Mouse (Mus musculus) ovary, postnatal 14 days (tissue): Measurements from ENCODE around the gene Prdm15.

Source experiments
- DNase-seq: peaks from one replicate; pipeline ENCODE4 v3.0.0; 2022; ENCODE audit warnings: low spot score

The Prdm15 gene

DNA sequence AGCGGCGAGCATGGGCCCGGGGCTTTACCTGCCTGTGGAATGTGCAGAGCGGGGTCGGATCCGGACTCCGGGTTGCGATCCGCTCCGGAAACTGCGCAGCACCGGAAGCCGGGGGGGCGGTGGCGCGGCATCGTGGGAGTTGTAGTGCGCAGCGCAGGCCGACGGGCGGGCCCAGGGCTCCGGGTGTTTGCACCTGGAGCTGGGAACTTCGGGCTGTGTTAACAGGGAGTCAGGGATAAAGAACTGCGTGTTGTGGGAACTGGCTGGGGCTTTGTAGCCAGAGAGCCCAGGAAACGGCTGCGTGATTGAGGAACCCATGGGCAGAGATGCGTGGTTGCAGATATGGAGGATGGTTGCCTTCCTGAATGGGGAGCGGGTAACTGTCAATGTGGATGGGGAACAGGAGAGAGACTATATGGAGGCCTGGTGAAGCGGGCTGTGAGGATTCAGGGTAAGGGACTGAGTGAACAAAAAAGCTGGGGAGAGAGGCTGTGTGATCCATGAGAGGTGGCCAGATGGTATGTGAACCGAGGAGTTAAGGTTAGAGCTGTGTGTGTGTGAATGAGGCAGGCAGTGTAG is at the start of gene Prdm15:
Prdm15 (minus strand) TSS at position 110 of the 579 bp plus-strand sequence.
- peak; percentile 82 for DNase-seq

DNA sequence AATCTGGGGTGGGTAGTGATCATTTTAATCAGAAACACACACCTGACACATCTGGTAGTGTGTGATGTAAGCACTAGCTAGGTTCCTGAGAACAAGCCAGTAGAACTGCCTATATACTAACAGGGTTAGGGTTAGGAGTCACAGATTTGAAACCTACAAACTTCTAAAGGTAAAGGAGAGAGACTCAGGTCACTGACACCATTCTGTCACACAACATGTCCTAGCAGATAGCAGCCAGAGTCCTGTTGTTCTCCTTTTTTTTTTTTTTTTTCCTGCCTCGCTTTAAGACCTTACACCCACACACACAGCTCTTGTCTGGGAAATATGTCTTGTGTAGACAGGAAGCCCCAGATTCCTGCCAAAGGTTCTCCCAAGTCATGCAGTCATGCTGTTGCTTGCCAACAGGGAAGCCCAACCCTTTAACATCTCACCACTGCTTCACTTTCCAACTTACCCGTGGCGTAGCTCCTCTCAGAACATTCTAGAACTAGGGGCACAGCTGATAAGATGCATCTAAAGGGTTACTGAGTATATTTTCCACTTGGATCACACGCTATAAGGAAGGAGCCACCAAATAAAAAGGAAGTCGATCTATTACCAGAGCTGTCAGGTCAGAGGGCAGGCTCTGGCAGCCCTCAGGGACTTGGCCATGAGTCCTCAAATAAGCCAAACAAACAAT is 45.8 kb upstream of the Prdm15 start:
- peak; percentile 36 for DNase-seq

DNA sequence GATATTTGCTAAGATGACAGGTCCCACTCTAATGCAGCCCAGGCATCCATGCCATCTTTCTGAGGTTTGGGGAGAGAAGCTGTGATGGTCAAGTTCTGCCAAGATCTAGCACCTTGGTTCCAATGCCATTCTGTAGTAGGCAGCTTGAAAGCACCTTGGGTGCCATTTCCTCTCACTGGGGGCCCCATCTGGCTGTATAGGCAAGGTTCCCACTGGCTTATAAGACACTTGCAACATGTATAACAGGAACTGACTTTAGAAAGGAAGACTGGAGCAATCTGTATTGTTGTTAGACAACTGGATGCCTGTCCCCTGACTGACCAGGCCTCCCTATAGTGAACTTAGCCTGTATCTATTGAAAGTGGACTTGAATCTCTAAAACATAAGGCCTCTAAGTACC is 36.1 kb upstream of the Prdm15 start:
- DNase-seq, result no peak

DNA sequence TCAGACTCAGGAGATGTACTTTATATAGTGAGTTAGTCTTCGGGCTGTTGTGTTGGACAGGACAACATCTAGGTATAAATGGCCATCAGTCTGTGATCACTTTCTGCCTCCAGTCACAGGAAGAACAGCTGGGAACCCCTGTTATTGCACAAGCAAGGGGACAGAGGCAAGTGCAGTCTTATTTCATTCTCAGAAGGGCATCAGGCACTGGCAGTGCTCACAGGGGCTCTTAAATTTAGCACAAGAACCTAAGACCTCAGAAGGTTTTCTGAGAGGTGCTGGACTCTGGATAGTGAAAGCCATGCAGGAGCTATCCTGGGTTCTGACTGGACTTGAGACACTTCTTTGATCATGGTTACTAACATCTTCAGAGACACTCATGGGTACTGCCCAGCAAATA is 32.0 kb upstream of the Prdm15 start:
- no peak for DNase-seq

DNA sequence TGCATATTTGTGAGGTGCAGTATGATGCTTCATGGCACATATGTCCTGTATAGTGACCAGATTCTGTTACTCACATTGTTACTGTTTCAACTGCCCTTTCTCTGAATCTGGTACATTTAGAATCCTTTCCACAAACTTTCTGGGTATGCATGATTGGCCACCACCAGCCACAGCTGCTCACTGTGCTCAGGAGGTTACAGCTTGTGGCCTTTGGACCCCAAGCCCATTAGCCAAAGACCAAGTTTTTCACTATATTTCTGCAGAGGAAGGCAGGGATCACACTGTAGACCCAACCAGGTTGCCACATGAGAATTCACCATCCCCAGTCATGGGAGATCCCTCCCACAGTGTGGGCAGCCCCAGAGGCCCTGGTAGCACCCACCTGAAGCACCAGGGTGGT is 31.2 kb upstream of the Prdm15 start:
- DNase-seq, result no peak

DNA sequence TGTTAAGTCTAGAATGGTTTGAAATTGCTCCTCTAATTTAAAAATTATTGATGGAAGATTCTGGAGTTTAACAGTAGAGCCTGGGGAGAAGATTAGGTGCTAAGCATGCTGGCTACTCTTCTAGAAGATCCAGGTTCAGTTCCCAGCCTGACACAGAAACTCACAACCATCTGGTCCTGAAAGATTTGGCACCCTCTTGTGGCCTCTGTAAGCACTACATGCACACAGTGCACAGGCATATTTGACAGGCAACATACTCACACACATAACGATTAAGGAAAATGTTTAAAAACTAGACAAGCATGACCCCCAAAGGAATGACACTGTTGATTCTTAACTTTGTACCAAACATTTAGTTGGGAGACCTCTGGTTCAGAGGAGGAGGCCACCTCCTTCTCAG is 27.5 kb upstream of the Prdm15 start:
- peak; percentile 43 for DNase-seq

DNA sequence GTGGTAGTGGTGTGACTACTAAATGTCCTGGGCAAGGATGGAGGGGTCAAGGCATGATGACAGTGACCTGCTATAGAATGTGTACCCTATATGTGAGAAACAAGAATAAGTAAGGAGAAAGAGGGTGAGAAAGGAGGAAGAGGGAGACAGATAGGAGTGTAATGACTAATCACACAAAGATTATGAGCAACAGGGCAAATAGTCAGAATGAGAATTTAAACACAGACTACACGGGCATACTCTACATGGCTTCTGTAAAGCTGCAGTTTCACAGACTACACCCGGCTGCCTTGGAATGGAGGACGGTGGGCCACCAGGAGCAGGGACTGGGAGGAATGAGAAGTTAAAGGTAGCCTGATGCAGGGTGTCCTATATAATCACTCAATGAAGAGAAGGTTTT is 25.9 kb upstream of the Prdm15 start:
- DNase-seq, result no peak

DNA sequence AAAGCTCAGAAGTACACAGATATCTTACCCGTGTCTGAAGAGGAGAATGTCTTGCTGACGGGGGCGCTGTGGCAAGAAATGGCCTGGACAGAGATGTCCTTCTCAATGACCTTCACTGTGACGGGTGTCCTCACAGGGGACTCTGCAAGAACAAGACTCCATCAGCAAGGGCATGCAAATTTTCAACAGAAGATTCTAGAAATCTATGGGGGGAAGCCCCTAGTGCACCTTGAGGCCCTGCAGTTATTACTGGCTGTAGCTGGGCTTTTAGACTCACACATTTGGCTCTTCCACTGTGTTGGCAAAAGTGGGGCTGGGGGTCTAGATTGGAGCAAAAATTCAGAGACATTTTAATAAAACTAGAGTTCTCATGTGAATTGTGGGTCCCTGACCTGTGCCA is 23.5 kb upstream of the Prdm15 start:
- no peak for DNase-seq

DNA sequence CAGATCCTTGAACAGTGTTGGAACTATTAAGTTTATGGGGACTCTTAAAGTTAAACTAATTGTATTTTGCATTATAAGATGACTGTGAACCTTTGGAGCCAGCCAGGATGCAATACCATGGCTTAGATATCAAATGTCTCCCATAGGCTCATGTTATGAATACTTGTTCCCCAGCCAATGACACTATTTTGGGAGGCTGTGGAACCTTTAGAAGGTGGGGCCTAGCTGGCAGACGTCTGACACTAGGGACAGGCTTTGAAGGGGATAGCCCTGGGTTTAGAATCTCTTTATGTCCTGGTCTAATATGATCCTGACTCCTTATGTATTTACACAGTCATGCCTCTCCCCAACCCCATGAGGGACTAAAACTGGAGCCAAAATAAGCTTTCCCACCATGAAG is 22.7 kb upstream of the Prdm15 start:
- no peak for DNase-seq

DNA sequence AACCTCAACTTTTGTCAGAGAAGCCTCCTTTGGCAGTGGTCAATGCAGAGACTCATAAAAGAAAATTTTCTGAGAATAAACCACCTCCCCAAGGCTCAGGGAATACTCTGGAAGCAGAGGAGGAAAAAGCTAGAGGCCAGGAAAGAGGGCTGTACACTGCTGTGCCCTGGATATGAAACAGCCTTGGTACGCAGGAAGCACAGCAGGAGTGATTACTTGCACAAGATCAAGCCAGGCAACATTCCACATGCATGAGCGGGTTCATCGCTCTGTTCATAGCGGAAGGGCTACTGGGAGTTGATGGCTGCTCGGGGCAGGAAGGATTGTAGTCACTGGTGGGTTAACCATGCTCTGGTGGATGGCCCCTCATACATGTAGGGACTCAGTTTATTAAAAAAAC is 21.0 kb upstream of the Prdm15 start:
- DNase-seq, result no peak

DNA sequence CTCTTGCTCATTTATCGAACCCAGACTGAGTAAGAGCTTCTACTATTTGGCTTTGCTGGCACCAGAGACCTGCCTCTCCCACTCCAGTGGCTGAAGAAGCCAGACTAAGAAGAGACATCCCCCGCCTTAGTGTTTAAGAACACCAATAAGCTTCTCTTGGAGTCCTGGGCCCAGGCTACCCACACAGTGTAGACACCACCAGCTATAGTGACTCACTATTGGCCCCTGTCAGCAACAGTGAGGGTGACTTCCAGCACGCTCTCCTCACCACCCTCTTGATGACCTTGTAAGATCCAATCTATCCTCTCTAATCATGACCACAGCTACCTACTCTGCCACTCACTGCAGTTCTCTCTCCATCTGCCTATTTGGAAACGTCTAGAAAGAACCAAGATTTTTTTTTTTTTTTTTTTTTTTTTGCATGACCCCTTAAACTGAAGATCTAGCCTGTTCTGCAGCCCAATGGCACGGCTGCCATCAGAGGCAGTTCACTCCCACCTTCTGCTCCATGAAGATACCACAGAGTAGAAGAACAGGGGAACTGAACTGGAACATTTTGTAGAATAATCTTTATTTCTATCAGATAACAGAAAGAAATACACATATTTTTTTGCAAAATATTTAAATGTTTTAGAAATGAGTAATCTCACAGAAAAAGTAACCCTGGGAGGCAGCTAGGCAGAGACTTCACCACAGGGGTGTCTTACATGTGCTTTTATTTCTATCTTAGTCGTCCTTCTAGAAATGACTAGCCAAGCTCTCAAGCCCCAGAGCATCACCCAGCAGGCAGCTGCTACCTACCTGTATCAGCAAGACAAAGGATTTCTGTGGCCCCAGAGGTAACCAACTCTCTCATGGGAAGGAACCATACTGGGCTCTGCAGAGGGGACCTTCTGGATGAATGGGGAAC is 17.8 kb upstream of the Prdm15 start:
- DNase-seq, result no peak

DNA sequence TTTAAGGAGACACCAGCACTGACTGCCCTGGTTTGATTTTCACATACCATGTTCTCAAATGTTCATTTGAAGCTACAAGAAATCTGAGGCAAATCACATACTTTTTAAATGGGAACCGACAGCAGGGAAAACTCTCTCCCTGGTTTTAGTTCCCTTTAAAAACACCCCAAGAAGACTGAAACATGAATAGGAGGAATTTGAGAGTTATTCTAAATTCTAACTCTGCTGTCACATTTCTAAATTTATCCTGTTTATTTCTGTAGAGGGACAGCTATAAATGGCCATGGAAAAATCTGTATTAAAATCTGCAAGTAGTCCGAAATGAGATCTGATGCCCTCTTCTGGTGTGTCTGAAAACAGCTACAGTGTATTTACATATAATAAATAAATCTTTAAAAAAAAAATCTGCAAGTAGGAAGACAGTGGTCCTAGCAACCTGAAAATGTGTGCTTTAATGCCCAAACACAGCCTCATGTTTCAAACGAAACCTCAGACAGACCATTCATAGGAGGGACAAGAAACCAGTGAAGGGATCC is 12.3 kb upstream of the Prdm15 start:
- DNase-seq, result no peak

DNA sequence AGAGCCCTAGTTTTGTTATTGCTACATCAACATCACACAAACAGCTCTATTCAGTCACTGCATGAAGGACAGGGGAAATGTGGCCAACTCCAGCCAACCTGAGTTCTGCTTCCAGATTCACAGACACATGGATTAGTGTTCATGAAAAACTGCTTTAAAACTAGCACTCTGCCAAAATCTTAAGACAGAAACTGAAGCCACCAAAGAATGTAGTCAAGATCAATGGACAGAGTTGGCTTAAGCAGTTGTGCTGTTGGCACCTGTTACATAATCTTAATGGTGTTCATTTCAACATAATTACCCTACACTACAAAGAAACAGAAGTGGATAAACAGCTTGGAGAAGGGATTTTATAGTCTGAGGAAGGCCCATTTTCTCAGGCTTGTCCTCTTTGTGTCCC is 4.4 kb upstream of the Prdm15 start:
- DNase-seq, result no peak

DNA sequence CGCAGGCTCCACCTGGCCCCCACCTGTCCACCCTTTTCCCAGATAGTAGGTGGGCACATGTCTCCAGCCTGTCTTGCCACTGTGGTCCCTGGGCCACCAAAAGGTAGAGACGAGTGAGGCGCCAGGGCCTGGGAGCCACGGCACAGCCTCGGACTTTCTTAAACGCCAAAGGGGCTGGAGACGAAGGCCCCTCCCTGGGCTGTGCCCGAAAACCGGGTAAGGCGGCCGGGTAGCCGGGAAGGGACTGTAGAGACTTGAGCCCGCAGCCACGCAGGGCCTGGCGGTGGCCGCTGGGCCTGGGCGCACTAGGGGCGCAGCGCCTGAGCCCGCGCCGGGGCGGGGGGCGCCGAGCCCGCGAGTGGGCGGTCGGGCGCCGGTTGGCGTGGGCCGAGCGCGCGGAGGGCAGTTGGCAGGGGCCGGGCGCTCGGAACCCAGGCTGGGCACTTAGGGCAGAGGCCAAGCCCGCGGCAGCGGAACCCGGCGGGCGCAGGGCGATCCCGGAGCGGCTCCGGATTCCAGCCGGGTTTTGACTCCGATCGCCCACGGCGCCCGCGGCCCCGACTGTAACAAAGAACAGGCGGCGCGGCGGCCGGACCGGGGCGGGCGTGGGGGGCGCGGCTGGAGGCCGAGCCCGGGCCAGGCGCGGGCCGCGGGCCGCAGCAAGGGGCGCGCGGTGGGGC is 449 bp downstream of the Prdm15 start:
- peak; percentile 83 for DNase-seq

DNA sequence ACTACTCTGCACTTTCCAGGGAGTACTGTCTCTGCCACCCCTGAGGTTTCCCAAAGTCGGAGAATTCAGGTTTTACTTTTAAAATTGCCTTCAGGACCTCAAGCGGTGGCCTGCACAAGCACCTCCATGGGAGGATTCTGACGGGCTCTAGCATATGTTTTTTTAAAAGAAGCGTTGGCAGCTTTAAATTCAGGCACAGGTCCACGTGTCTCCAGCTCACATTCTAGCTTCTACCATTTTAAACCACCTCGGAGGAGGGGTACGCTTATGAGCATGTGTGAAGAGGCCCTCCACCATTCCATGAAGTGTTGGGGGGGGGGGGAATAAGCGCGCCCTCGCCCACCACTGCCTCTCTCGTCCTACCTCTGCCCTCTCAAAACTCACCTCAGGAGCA is 986 bp downstream of the Prdm15 start:
- DNase-seq, result no peak

DNA sequence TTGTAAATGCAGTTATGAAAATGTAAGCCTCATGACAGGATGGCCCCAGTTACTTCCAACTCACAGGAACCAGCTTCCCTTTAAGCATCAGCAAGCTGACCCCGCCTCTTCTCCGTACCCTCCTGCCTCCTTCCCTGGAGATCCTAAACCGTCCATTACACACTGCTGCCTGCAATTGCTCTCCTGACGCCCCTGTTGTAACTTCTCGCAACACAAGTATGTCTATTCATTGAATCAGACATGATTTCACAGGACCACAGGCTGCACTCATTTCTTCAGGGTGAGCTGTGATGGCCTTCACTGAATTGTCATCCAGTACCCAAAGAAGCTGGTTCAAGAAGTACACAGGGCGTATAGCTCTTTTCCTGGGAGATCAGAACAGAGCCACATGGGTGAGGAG is 2.8 kb downstream of the Prdm15 start:
- DNase-seq, result no peak

DNA sequence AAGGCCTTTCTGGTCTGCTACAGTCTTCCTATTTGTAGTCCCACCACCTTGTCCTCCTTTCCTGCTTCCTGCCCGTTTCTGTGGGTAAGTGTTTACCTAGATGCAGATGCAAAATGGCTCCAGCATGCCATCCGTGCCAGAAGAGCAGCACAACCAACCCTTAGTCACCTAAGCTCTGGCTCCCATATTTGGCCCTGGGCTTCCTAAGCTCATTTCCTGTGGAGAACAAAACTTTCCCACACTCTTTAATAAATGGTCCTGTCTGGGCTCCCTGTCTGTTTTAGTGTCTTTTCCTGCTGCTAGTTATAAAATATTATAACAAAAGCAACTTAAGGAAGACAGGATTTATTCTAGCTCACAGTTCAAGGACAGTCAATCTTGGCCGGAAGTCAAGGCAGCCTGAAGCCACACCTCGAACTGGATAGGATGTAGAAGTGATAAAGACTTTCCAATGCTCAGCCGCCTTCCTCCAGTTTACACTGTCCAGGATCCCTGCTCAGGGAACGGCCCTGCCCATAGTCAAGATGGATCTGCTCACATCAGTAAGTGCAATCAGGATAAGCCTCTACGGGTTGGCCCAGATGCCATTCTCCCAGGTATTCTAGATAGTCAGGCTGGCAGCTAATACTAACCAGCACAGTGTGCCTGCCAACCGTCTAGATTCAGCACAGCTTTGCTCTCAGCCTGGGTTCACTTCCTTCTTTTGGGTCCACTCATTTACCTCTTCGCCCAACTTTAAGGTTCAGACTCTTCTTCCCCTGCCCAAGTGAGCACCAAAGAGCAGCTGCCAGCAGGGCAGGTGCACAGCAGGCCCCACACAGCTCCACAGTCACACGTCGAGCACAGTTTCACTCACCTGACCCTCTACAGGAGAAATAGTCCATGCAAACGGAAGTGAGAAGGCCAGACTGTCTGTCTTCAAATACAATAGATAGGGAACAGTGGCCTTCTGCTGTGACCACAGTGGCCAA is 6.4 kb downstream of the Prdm15 start:
- peak; percentile 9 for DNase-seq

DNA sequence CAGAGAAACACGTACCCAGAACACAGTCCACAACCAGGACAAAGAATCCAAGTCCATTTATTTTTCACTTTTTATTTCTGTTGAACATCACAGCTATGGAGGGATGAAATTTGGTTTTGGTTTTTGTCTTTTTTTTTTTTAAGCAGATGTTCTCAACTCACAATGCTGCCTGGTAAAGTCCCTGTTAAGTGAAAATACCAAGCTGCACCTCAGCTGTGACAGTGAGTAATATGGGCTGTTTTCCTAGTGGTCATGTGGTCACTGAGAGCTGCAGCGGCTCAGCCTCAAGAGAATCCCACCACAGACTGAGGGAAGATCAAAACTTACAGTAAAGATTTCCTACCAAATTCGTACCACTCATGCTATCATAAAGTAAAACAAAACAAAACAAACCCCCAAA is 19.5 kb downstream of the Prdm15 start:
- DNase-seq, result no peak

DNA sequence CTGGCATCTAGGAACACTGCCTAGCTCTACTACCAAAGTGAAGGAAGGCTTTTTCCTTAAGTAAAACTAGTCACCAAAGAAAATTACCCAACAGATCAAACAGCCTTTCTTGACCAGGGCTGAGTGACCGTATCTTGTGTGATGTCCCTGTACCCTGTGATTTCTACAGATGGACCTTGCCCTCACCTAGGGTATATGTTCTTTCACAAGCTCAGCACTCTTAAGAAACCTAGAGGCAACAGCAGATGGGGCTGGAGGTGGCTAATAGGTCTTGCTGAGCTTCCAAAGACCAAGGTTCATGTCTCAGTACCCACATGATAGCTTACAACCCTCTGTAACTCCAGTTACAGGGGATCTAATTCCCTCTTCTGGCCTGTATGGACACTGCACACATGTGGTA is 23.4 kb downstream of the Prdm15 start:
- DNase-seq, result no peak

DNA sequence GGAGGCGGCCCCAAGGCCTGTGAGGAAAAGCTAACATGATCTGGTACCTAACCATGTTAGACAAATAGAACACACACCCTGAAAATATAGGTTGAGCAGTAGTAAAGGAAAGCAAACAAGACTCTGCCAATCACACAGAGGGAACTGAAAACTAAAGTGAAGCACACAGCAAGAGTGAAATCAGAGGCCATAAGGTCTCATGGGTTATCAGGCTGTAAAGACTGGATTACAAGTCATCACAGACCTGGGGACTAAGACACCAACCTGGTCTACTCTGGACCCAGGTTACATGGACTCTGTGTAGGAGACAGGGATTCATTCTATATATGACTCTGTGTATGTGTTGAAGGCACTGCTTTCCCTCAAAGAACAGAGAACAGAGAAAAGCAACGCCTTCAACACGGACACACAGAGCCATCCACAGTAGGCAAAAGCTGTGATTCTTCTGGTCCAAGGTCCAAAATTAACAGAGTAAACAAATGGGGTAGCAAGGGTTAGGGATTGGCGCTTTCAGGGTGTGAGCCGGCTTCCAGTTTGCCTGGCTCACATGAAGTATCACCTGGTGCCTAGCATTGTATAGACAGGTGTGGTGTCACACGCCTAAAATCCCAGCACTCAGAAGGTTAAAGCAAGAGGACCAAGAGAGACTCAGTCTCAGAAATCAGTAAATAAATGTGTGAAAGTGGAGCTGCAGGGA is 28.2 kb downstream of the Prdm15 start:
- no peak for DNase-seq

DNA sequence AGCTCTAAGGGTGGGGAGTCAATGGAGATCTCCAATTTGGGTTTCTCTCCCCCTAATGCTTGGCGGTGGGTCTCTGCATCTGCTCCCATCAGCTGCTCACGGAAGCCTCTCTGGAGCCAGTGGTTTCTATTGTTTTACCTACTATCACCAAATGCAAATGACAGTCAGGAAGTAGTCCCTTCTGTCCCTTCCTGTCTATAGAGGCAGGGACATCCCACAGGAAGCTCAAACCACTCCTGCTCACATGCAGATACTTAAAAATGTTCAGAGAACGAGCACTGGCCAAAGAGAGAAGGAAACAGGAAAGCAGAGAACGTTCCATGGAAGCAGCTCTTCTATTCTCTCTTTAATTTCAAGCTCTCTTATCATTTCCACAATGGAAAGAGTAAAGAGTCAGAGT is 32.1 kb downstream of the Prdm15 start:
- DNase-seq, result no peak
